Mouse (Mus musculus) liver, adult 2 months (tissue): ENCODE data around the gene Jmjd6.

Source experiments
- CTCF ChIP-seq: fragments of 200-500 bp; IDR thresholded peaks from 2 replicates; pipeline ENCODE4 v1.5.1; 2011; ENCODE audit warnings: low read depth, low read length, control low read depth
- POLR2A ChIP-seq: fragments of 200-500 bp; IDR thresholded peaks from 2 replicates; pipeline ENCODE4 v1.6.1; 2011; ENCODE audit warnings: low read length, control low read depth; ENCODE audit not compliant: insufficient read depth; ENCODE audit errors: extremely low read depth

DNA sequence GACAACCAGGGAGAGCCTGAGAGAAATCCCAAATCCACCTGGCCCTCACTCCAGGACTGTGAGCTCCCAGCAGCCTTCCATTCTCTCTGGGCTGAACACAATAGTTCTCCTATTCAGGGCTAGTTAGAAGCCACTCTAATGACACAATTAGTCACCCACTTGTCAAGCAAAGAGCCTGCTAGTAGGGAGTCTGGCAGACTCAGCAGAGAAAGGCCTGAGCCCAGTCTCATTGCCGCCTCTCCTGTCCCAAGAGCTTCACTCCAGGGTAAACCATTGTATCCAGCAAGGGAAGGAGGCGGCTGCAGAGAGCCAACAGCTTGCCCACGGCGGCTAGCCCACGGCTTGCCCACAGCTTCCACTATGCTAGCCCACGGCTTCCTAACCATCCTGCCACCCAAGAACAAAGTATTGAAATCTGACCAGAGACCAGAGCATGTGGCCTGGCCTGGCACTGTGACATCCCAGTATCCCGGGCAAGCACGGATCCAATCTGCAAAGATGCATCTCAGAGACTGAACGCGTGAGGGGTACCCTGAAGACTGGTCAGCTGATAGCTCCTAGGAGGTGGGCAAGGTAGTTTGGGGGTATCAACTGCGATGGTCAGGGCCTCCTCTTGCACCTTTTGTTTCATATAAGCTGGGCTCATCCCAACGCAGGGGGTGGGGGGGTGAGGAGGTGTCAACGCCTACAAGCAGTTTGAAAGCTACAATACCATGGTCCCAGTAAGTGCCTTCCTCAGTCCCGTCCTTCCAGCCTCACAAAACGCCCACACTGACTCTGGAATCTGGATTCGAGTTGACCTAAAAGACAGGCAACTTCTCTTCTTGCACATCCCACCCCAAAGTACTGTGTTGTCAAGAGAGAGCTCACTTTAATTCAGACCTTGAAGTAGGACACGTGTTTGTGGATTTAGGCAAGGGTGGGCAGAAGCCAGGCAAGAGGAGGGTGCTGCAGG lies 16.4 kb downstream of the Jmjd6 start:
- TF ChIP-seq CTCF (no peak), POLR2A (no peak)
